Mouse (Mus musculus) liver, embryonic 11.5 days (tissue): ENCODE measurements around the gene Pemt. TPM values are rescaled to one million over a fixed set of nuclear protein-coding genes. Genes with fewer than 3 reads are reported as not detected.

Source experiments
- ATAC-seq: fragments of 200-750 bp; cut with Nextera tagmentation; replicated peaks from 2 replicates; pipeline ENCODE4 v1.8.0; 2017; ENCODE audit warnings: moderate number of reproducible peaks, mild to moderate bottlenecking, moderate TSS enrichment, moderate library complexity; ENCODE audit not compliant: low FRiP score
- DNase-seq: peaks from one replicate; pipeline ENCODE4 v3.0.0-alpha.2; 2017; ENCODE audit warnings: low spot score
- H3K27ac ChIP-seq: fragments of 300-500 bp; sonication (generic); 2 replicates; pipeline ENCODE4 v1.5.1; 2014; ENCODE audit warnings: mild to moderate bottlenecking, low read depth, low read length, control low read depth
- H3K27me3 ChIP-seq: fragments of 300-500 bp; sonication (generic); replicated peaks from 2 replicates; pipeline ENCODE4 v1.6.1; 2014; ENCODE audit warnings: low read length, mixed read lengths; ENCODE audit not compliant: control insufficient read depth, insufficient read depth
- H3K36me3 ChIP-seq: fragments of 300-500 bp; sonication (generic); 2 replicates; pipeline ENCODE4 v1.6.1; 2014; ENCODE audit warnings: mild to moderate bottlenecking, low read length, moderate library complexity, mixed read lengths; ENCODE audit not compliant: control insufficient read depth, insufficient read depth
- H3K4me1 ChIP-seq: fragments of 300-500 bp; sonication (generic); replicated peaks from 2 replicates; pipeline ENCODE4 v1.6.1; 2014; ENCODE audit warnings: low read length, mixed read lengths; ENCODE audit not compliant: control insufficient read depth, insufficient read depth
- H3K4me2 ChIP-seq: fragments of 300-500 bp; sonication (generic); 2 replicates; pipeline ENCODE4 v1.6.1; 2014; ENCODE audit warnings: mild to moderate bottlenecking, control low read depth, moderate library complexity
- H3K4me3 ChIP-seq: fragments of 300-500 bp; sonication (generic); 2 replicates; pipeline ENCODE4 v1.5.1; 2014; ENCODE audit warnings: low read depth, low read length, control low read depth
- H3K9ac ChIP-seq: fragments of 300-500 bp; sonication (generic); 2 replicates; pipeline ENCODE4 v1.6.1; 2014; ENCODE audit warnings: low read depth, low read length, control low read depth
- H3K9me3 ChIP-seq: fragments of 300-500 bp; sonication (generic); 2 replicates; pipeline ENCODE4 v1.6.1; 2016; ENCODE audit warnings: low read length, inconsistent platforms, mixed read lengths; ENCODE audit not compliant: control insufficient read depth
- WGBS: fragments of 180-500 bp; shearing (Covaris S2); extraction: QIAGEN DNeasy Blood & Tissue Kit; methylation state at CpG from one replicate; pipeline ENCODE4 v1.1.7; 2014; 5-methylcytosine and 5-hydroxymethylcytosine counted together
- polyA plus RNA-seq: library from polyadenylated mRNA; unstranded; fragments of >200 nt; fragmentation: Nextera tagmentation; extraction: Ambion mirVana; gene quantifications from 2 replicates; pipeline ENCODE4 v1.2.1, GENCODE M21; 2014

The Pemt gene
- polyA plus RNA-seq, 1 experiment from 2014 or later: 9.4 TPM

DNA sequence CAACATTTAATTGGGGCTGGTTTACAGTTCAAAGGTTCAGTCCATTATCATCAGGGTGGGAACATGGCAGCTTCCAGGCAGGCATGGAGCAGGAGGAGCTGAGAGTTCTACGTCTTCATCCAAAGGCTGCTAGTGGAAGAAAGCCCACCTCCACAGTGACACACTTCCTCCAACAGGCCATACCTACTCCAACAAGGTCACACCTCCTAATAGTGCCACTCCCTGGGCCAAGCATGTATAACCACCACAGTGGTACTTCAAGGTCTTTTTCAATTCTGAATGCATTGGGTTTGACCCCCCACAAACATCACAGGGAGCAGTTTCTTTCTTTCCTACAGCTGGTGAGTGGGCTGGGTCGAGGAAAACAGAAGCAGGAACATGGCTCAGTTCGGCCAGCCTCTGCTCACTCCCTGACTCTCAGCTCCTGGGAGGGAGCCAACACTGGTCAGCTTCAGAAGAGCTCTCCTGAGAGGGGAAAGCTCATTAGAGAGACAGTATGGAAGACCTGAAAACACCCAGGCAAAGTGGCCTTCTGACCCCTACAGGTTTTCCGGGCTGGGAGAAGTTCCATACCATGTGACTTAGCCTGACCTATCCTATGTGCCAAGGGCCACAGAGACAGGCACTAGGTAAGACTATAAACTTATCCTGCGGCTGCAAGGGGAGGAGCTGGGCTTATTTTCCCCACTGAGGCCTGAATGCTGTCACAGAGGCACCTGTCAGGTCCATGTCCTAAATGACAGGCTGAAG is 44.9 kb downstream of the Pemt start:
- Histone ChIP-seq H3K9ac (no peak overlapping the region), H3K36me3 (no peaks in the 10 kb centered on the region), H3K4me2 (no peak overlapping the region), H3K27ac (no peak overlapping the region), H3K9me3 (no peaks in the 10 kb centered on the region), H3K4me3 (no peak overlapping the region), H3K4me1 (no peaks in the 10 kb centered on the region), H3K27me3 (no peaks in the 10 kb centered on the region)
- no peak for DNase-seq
- no peak for ATAC-seq
- WGBS: 78% methylated on average over 5 of the region's 5 CpGs

DNA sequence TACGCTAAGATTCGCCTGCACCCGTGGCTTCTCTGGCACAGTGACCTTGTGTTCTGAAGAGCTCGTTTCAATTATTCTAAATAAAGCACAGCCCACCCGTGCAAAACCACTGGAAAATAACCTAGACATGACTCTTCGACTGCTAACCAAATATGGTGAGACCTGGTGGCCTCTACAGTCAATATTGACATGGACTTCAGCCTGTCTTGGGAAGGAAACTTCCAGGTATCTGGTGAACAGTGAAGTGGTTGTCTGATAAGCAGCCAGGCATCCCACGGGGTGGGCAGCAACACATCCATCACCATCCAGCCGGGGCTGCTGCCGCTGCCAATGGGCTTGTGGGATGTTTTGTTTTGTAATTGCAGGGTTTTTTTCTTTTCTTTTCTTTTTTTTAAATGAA is 52.0 kb downstream of the Pemt start:
- no peaks in the 10 kb centered on the region for H3K27me3 ChIP-seq
- 52% methylated on average over 9 of the region's 9 CpGs for WGBS
- H3K27ac ChIP-seq: no peak overlapping the region
- H3K4me3 ChIP-seq: no peak overlapping the region
- ATAC-seq (no peak), DNase-seq (no peak)
- no peak overlapping the region for H3K4me2 ChIP-seq
- H3K36me3 ChIP-seq: no peaks in the 10 kb centered on the region
- H3K4me1 ChIP-seq: 0 out of 2 replicates have a peak, but pooled peaks cover 2% of the 10 kb centered on the region
- no peak overlapping the region for H3K9ac ChIP-seq
- no peaks in the 10 kb centered on the region for H3K9me3 ChIP-seq

DNA sequence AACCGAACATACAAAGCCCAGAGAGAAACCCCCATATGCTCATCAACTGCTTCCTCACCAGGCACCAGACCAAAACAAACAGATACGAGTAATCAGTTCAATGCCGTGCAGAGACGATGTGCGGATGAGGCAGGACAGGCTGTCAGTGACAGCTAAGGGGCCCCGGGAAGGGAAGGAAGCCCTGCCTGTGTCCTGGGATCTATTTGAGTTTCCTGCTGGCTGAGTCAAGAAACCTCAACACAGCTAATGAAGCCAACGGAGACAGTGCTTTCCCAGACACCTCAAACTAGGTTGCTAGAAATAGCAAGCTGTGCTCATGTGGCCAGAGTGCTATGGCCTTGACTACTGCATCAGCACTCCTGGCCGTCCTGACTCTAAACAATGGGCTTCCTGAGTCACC is 54.9 kb downstream of the Pemt start:
- ATAC-seq (no peak), DNase-seq (no peak)
- no peak overlapping the region for H3K27ac ChIP-seq

GRCm38 (mm10) chr11:59989406-59989805 is 56.9 kb downstream of the Pemt start:
- Histone ChIP-seq H3K4me2 (no peak overlapping the region), H3K27me3 (no peaks in the 10 kb centered on the region; the same call in 1 of the 2 replicates), H3K36me3 (no peaks in the 10 kb centered on the region), H3K4me3 (no peak overlapping the region), H3K9me3 (no peaks in the 10 kb centered on the region), H3K27ac (no peak overlapping the region), H3K4me1 (0 out of 2 replicates have a peak, but pooled peaks cover 1% of the 10 kb centered on the region), H3K9ac (no peak overlapping the region)
- 91% methylated on average over 1 of the region's 1 CpGs for WGBS
- ATAC-seq: no peak
- no peak for DNase-seq

More for the DNA sequence above, 54.9 kb downstream of the Pemt start:
- Histone ChIP-seq H3K27me3 (no peaks in the 10 kb centered on the region), H3K4me2 (no peak overlapping the region), H3K4me1 (0 out of 2 replicates have a peak, but pooled peaks cover 2% of the 10 kb centered on the region), H3K9ac (no peak overlapping the region), H3K36me3 (no peaks in the 10 kb centered on the region), H3K9me3 (no peaks in the 10 kb centered on the region), H3K4me3 (no peak overlapping the region)
- 36% methylated on average over 8 of the region's 8 CpGs for whole genome bisulfite sequencing

DNA sequence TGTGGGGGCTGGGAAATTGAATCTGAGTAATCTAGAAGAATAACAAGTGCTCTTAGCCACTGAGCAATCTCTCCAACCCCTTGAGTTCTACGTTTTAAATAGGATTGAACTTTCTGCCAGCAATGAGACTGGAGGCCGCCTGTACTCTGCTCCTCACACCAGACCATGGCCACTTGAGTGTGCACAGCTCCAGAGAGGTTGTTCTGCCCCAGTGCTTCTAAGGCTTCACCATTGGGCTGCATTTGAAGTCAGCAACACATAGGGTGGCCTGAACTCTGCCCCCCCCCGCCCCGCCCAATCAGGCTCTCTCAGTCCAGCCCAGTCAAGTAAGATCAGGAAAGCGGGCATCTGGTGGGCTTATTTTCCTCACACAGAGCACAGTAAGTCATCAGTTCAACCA is 68.5 kb downstream of the Pemt start:
- ATAC-seq (no peak), DNase-seq (no peak)
- H3K9me3 ChIP-seq: no peaks in the 10 kb centered on the region
- H3K4me2 ChIP-seq: no peak overlapping the region
- H3K27ac ChIP-seq: no peak overlapping the region
- H3K4me1 ChIP-seq: no peaks in the 10 kb centered on the region
- WGBS: 78% methylated on average over 5 of the region's 5 CpGs
- no peaks in the 10 kb centered on the region for H3K27me3 ChIP-seq
- H3K36me3 ChIP-seq: no peaks in the 10 kb centered on the region
- H3K4me3 ChIP-seq: no peak overlapping the region
- H3K9ac ChIP-seq: no peak overlapping the region

GRCm38 (mm10) chr11:59975241-59975640 is 71.0 kb downstream of the Pemt start:
- Histone ChIP-seq H3K36me3 (no peaks in the 10 kb centered on the region), H3K27me3 (no peaks in the 10 kb centered on the region), H3K4me3 (no peak overlapping the region), H3K27ac (no peak overlapping the region), H3K9me3 (no peaks in the 10 kb centered on the region), H3K4me2 (no peak overlapping the region), H3K4me1 (no peaks in the 10 kb centered on the region), H3K9ac (no peak overlapping the region)
- WGBS: 55% methylated on average over 10 of the region's 10 CpGs
- no peak for DNase-seq
- ATAC-seq: no peak

GRCm38 (mm10) chr11:59973389-59973788 is 72.9 kb downstream of the Pemt start:
- DNase-seq (no peak), ATAC-seq (no peak)
- Histone ChIP-seq H3K9ac (no peak overlapping the region), H3K4me2 (no peak overlapping the region), H3K36me3 (no peaks in the 10 kb centered on the region), H3K27me3 (no peaks in the 10 kb centered on the region), H3K27ac (no peak overlapping the region), H3K4me3 (no peak overlapping the region), H3K9me3 (no peaks in the 10 kb centered on the region), H3K4me1 (no peaks in the 10 kb centered on the region)
- 79% methylated on average over 5 of the region's 5 CpGs for WGBS

- no peak overlapping the region for H3K27ac ChIP-seq
- H3K4me1 ChIP-seq: no peaks in the 10 kb centered on the region; the same call in 1 of the 2 replicates
- H3K36me3 ChIP-seq: no peaks in the 10 kb centered on the region
- H3K9me3 ChIP-seq: no peaks in the 10 kb centered on the region
- no peak for DNase-seq
- ATAC-seq: no peak
- no peak overlapping the region for H3K9ac ChIP-seq
- WGBS: 62% methylated on average over 2 of the region's 2 CpGs
- no peaks in the 10 kb centered on the region for H3K27me3 ChIP-seq
- no peak overlapping the region for H3K4me2 ChIP-seq
- H3K4me3 ChIP-seq: no peak overlapping the region
Measured at GRCm38 (mm10) chr11:59971691-59972090, 74.6 kb downstream of the Pemt start.

GRCm38 (mm10) chr11:59970780-59971179 is 75.5 kb downstream of the Pemt start:
- DNase-seq (no peak), ATAC-seq (no peak)
- H3K27me3 ChIP-seq: no peaks in the 10 kb centered on the region
- H3K4me2 ChIP-seq: no peak overlapping the region
- no peak overlapping the region for H3K4me3 ChIP-seq
- no peaks in the 10 kb centered on the region for H3K36me3 ChIP-seq
- H3K9ac ChIP-seq: no peak overlapping the region
- no peak overlapping the region for H3K27ac ChIP-seq
- 77% methylated on average over 5 of the region's 5 CpGs for WGBS
- H3K9me3 ChIP-seq: no peaks in the 10 kb centered on the region
- H3K4me1 ChIP-seq: peaks cover 7% of the 10 kb centered on the region; the same call in 1 of the 2 replicates
